Mouse (Mus musculus): ENCODE data around the gene Shroom3. TPM values are rescaled to one million over a fixed set of nuclear protein-coding genes. Genes with fewer than 3 reads are reported as not detected.

Shroom3 gene
- polyA plus RNA-seq, 1 experiment, result 0.57 TPM

DNA sequence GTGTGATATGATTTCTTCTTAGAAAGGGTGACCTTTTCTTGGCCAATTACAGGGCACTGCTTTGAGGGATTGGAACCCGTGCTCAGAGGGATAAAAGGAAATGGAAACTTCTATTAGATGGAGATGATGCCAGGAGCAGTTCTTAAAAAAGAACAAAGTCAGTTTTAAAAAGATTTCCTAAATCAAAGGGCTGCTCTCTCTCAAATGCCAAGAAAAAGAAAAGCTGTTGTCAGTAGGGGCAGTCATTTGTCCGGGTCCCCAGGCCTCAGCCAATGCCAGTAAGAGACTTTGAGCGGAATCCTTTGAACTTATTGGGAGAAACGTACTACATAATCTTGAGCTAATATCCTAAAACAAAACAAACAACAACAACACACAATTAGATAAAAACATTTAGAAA, 181.9 kb downstream of the Shroom3 start:
- Histone ChIP-seq H3K79me2 (ENCODE audit: control insufficient read depth, insufficient read depth) (no peaks in the 10 kb centered on the region), H3K4me3 (ENCODE audit: insufficient read depth, poor library complexity, severe bottlenecking) (no peak overlapping the region), H3K27me3 (ENCODE audit: control insufficient read depth, insufficient read depth, insufficient read length) (no peaks in the 10 kb centered on the region), H3K36me3 (ENCODE audit: control insufficient read depth, insufficient read depth) (no peaks in the 10 kb centered on the region), H3K79me3 (ENCODE audit: low read depth) (no peaks in the 10 kb centered on the region), H3ac (ENCODE audit: control insufficient read depth, insufficient read length, low read depth) (no peak overlapping the region)
- TF ChIP-seq USF1 (IDR thresholded peaks at IDR 0.05; ENCODE audit: low read depth) (no peak), FOSL1 (IDR thresholded peaks at IDR 0.05; ENCODE audit: insufficient read depth, low read length, poor library complexity, severe bottlenecking) (no peak), MAX (IDR thresholded peaks at IDR 0.05) (no peak), CEBPB (IDR thresholded peaks at IDR 0.05; ENCODE audit: low read depth) (no peak), MYOD1 (IDR thresholded peaks at IDR 0.05; ENCODE audit: control insufficient read depth, insufficient read length, low read depth) (no peak), MYOG (IDR thresholded peaks at IDR 0.05; ENCODE audit: control insufficient read depth, extremely low read depth, insufficient read length) (no peak)

GRCm38 (mm10) chr5:92866546-92866945, 183.3 kb downstream of the Shroom3 start:
- Histone ChIP-seq H3ac (ENCODE audit: control insufficient read depth, insufficient read length, low read depth) (no peak overlapping the region), H3K4me3 (ENCODE audit: insufficient read depth, poor library complexity, severe bottlenecking) (no peak overlapping the region), H3K36me3 (ENCODE audit: control insufficient read depth, insufficient read depth) (no peaks in the 10 kb centered on the region), H3K79me3 (ENCODE audit: low read depth) (no peaks in the 10 kb centered on the region), H3K27me3 (ENCODE audit: control insufficient read depth, insufficient read depth, insufficient read length) (no peaks in the 10 kb centered on the region), H3K79me2 (ENCODE audit: control insufficient read depth, insufficient read depth) (no peaks in the 10 kb centered on the region)
- TF ChIP-seq MAX (IDR thresholded peaks at IDR 0.05), result no peak
- no peak for TF ChIP-seq FOSL1 (IDR thresholded peaks at IDR 0.05; ENCODE audit: insufficient read depth, low read length, poor library complexity, severe bottlenecking)
- no peak for TF ChIP-seq CEBPB (IDR thresholded peaks at IDR 0.05; ENCODE audit: low read depth)
- TF ChIP-seq MYOG (IDR thresholded peaks at IDR 0.05; ENCODE audit: control insufficient read depth, extremely low read depth, insufficient read length), result no peak
- no peak for TF ChIP-seq USF1 (IDR thresholded peaks at IDR 0.05; ENCODE audit: low read depth)
- TF ChIP-seq MYOD1 (IDR thresholded peaks at IDR 0.05; ENCODE audit: control insufficient read depth, insufficient read length, low read depth), result no peak
- TF ChIP-seq CTCF (IDR thresholded peaks at IDR 0.05; ENCODE audit: control insufficient read depth, insufficient read depth, insufficient read length), result no peak

DNA sequence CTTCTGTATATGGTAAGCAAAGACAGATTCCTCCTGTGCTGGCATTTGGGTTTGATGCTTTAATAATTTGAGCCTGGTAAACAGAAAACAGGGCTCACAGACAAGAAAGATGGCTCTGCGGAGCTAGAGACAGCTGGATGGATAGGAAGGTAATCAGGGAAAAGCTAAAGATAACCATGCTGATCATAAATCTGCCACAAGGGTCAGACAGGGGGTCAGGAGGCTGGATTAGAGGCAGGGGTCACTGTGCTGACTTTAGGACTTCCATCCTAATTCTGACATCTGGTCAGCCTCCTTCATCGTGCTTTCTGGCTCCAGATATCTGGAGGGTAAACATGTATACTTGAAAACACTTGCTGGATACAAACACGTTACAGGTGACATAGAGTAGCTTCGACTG, 184.0 kb downstream of the Shroom3 start:
- TF ChIP-seq MYOG (IDR thresholded peaks at IDR 0.05; ENCODE audit: control insufficient read depth, extremely low read depth, insufficient read length) (no peak), FOSL1 (IDR thresholded peaks at IDR 0.05; ENCODE audit: insufficient read depth, low read length, poor library complexity, severe bottlenecking) (no peak)
- H3K79me3 ChIP-seq (ENCODE audit: low read depth), result no peaks in the 10 kb centered on the region
- H3ac ChIP-seq (ENCODE audit: control insufficient read depth, insufficient read length, low read depth), result no peak overlapping the region
- no peaks in the 10 kb centered on the region for H3K27me3 ChIP-seq (ENCODE audit: control insufficient read depth, insufficient read depth, insufficient read length)
- H3K4me3 ChIP-seq (ENCODE audit: insufficient read depth, poor library complexity, severe bottlenecking), result no peak overlapping the region
- H3K36me3 ChIP-seq (ENCODE audit: control insufficient read depth, insufficient read depth), result no peaks in the 10 kb centered on the region
- H3K79me2 ChIP-seq (ENCODE audit: control insufficient read depth, insufficient read depth), result no peaks in the 10 kb centered on the region

DNA sequence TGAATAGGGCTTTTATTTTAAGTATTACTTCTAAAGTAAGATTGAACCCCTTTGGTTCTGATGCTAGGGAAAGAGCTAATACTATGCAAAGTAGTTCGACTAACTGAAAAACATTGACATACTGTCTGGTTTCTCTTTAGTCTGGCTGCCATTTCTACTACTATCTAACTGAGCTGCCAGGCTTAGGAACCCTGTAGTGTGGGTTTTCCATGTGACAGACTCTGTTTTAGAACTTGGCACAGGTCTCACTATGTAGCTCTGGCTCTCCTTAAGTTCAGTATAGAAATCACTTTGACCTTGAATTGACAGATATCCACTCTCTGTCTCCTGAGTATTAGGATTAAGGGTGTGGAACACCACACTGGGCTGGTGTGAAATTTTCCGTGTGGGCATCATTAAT, 185.0 kb downstream of the Shroom3 start:
- H3K79me2 ChIP-seq (ENCODE audit: control insufficient read depth, insufficient read depth), result no peaks in the 10 kb centered on the region
- TF ChIP-seq MAX (IDR thresholded peaks at IDR 0.05), result no peak
- no peak for TF ChIP-seq CEBPB (IDR thresholded peaks at IDR 0.05; ENCODE audit: low read depth)
- TF ChIP-seq MYOG (IDR thresholded peaks at IDR 0.05; ENCODE audit: control insufficient read depth, extremely low read depth, insufficient read length), result no peak
- no peak for TF ChIP-seq MYOD1 (IDR thresholded peaks at IDR 0.05; ENCODE audit: control insufficient read depth, insufficient read length, low read depth)
- TF ChIP-seq USF1 (IDR thresholded peaks at IDR 0.05; ENCODE audit: low read depth), result no peak
- no peak for TF ChIP-seq CTCF (IDR thresholded peaks at IDR 0.05; ENCODE audit: control insufficient read depth, insufficient read depth, insufficient read length)
- TF ChIP-seq FOSL1 (IDR thresholded peaks at IDR 0.05; ENCODE audit: insufficient read depth, low read length, poor library complexity, severe bottlenecking), result no peak
- H3K79me3 ChIP-seq (ENCODE audit: low read depth), result no peaks in the 10 kb centered on the region
- H3K27me3 ChIP-seq (ENCODE audit: control insufficient read depth, insufficient read depth, insufficient read length), result no peaks in the 10 kb centered on the region
- no peak overlapping the region for H3K4me3 ChIP-seq (ENCODE audit: insufficient read depth, poor library complexity, severe bottlenecking)
- H3ac ChIP-seq (ENCODE audit: control insufficient read depth, insufficient read length, low read depth), result no peak overlapping the region
- no peaks in the 10 kb centered on the region for H3K36me3 ChIP-seq (ENCODE audit: control insufficient read depth, insufficient read depth)

GRCm38 (mm10) chr5:92871048-92871447, 187.8 kb downstream of the Shroom3 start:
- Histone ChIP-seq H3K36me3 (ENCODE audit: control insufficient read depth, insufficient read depth) (no peaks in the 10 kb centered on the region), H3K79me3 (ENCODE audit: low read depth) (no peaks in the 10 kb centered on the region), H3K4me3 (ENCODE audit: insufficient read depth, poor library complexity, severe bottlenecking) (no peak overlapping the region), H3K27me3 (ENCODE audit: control insufficient read depth, insufficient read depth, insufficient read length) (no peaks in the 10 kb centered on the region), H3ac (ENCODE audit: control insufficient read depth, insufficient read length, low read depth) (no peak overlapping the region), H3K79me2 (ENCODE audit: control insufficient read depth, insufficient read depth) (no peaks in the 10 kb centered on the region)
- TF ChIP-seq MYOD1 (IDR thresholded peaks at IDR 0.05; ENCODE audit: control insufficient read depth, insufficient read length, low read depth), result no peak
- no peak for TF ChIP-seq MAX (IDR thresholded peaks at IDR 0.05)
- no peak for TF ChIP-seq FOSL1 (IDR thresholded peaks at IDR 0.05; ENCODE audit: insufficient read depth, low read length, poor library complexity, severe bottlenecking)
- no peak for TF ChIP-seq USF1 (IDR thresholded peaks at IDR 0.05; ENCODE audit: low read depth)
- no peak for TF ChIP-seq CEBPB (IDR thresholded peaks at IDR 0.05; ENCODE audit: low read depth)
- no peak for TF ChIP-seq CTCF (IDR thresholded peaks at IDR 0.05; ENCODE audit: control insufficient read depth, insufficient read depth, insufficient read length)
- TF ChIP-seq MYOG (IDR thresholded peaks at IDR 0.05; ENCODE audit: control insufficient read depth, extremely low read depth, insufficient read length), result no peak

- H3K4me3 ChIP-seq (ENCODE audit: insufficient read depth, poor library complexity, severe bottlenecking), result no peak overlapping the region
- no peak for TF ChIP-seq USF1 (IDR thresholded peaks at IDR 0.05; ENCODE audit: low read depth)
- TF ChIP-seq MAX (IDR thresholded peaks at IDR 0.05), result no peak
- TF ChIP-seq CTCF (IDR thresholded peaks at IDR 0.05; ENCODE audit: control insufficient read depth, insufficient read depth, insufficient read length), result no peak
- no peak for TF ChIP-seq MYOD1 (IDR thresholded peaks at IDR 0.05; ENCODE audit: control insufficient read depth, insufficient read length, low read depth)
- no peak for TF ChIP-seq MYOG (IDR thresholded peaks at IDR 0.05; ENCODE audit: control insufficient read depth, extremely low read depth, insufficient read length)
- TF ChIP-seq FOSL1 (IDR thresholded peaks at IDR 0.05; ENCODE audit: insufficient read depth, low read length, poor library complexity, severe bottlenecking), result no peak
- TF ChIP-seq CEBPB (IDR thresholded peaks at IDR 0.05; ENCODE audit: low read depth), result no peak
- no peaks in the 10 kb centered on the region for H3K27me3 ChIP-seq (ENCODE audit: control insufficient read depth, insufficient read depth, insufficient read length)
- no peaks in the 10 kb centered on the region for H3K36me3 ChIP-seq (ENCODE audit: control insufficient read depth, insufficient read depth)
- H3ac ChIP-seq (ENCODE audit: control insufficient read depth, insufficient read length, low read depth), result no peak overlapping the region
- no peaks in the 10 kb centered on the region for H3K79me2 ChIP-seq (ENCODE audit: control insufficient read depth, insufficient read depth)
- no peaks in the 10 kb centered on the region for H3K79me3 ChIP-seq (ENCODE audit: low read depth)
These were observed 188.9 kb downstream of the Shroom3 start for GRCm38 (mm10) chr5:92872182-92872581.
